Mouse (Mus musculus) liver, embryonic 13.5 days (tissue): ENCODE measurements around the gene Lrrc4. TPM values are rescaled to one million over a fixed set of nuclear protein-coding genes. Genes with fewer than 3 reads are reported as not detected.

ENCODE experiments used
- ATAC-seq: fragments of 200-750 bp; cut with Nextera tagmentation; 2 replicates; pipeline ENCODE4 v1.8.0; 2017; ENCODE audit warnings: low read depth, mild to moderate bottlenecking, moderate number of reproducible peaks, moderate library complexity
- DNase-seq: peaks from one replicate; pipeline ENCODE4 v3.0.0; 2022
- H3K27ac ChIP-seq: fragments of 300-500 bp; sonication (generic); 2 replicates; pipeline ENCODE4 v1.5.1; 2015; ENCODE audit warnings: moderate library complexity, mild to moderate bottlenecking, inconsistent platforms
- H3K27me3 ChIP-seq: fragments of 300-500 bp; sonication (generic); 2 replicates; pipeline ENCODE4 v1.6.1; 2015; ENCODE audit warnings: mild to moderate bottlenecking, inconsistent platforms
- H3K36me3 ChIP-seq: fragments of 300-500 bp; sonication (generic); 2 replicates; pipeline ENCODE4 v1.6.1; 2015; ENCODE audit warnings: mild to moderate bottlenecking, inconsistent platforms
- H3K4me1 ChIP-seq: fragments of 300-500 bp; sonication (generic); replicated peaks from 2 replicates; pipeline ENCODE4 v1.6.1; 2015; ENCODE audit warnings: inconsistent platforms
- H3K4me2 ChIP-seq: fragments of 300-500 bp; sonication (generic); 2 replicates; pipeline ENCODE4 v1.6.1; 2015; ENCODE audit warnings: inconsistent platforms, mild to moderate bottlenecking, moderate library complexity
- H3K4me3 ChIP-seq: fragments of 300-500 bp; sonication (generic); replicated peaks from 2 replicates; pipeline ENCODE4 v1.5.1; 2015; ENCODE audit warnings: mild to moderate bottlenecking, inconsistent platforms
- H3K9ac ChIP-seq: fragments of 300-500 bp; sonication (generic); 2 replicates; pipeline ENCODE4 v1.6.1; 2015; ENCODE audit warnings: mild to moderate bottlenecking, inconsistent platforms
- H3K9me3 ChIP-seq: fragments of 300-500 bp; sonication (generic); replicated peaks from 2 replicates; pipeline ENCODE4 v1.6.1; 2016; ENCODE audit warnings: inconsistent platforms
- WGBS: fragments of 180-500 bp; shearing (Covaris S2); methylation state at CpG from one replicate; pipeline ENCODE4 v1.1.7; 2015; ENCODE audit not compliant: insufficient replicate concordance; 5-methylcytosine and 5-hydroxymethylcytosine counted together
- polyA plus RNA-seq: library from polyadenylated mRNA; unstranded; fragments of >200 nt; fragmentation: Nextera tagmentation; extraction: Ambion mirVana; gene quantifications from 2 replicates; pipeline ENCODE4 v1.2.1, GENCODE M21; 2015

The Lrrc4 gene
- polyA plus RNA-seq, 1 experiment from 2014 or later: 0.08 TPM

DNA sequence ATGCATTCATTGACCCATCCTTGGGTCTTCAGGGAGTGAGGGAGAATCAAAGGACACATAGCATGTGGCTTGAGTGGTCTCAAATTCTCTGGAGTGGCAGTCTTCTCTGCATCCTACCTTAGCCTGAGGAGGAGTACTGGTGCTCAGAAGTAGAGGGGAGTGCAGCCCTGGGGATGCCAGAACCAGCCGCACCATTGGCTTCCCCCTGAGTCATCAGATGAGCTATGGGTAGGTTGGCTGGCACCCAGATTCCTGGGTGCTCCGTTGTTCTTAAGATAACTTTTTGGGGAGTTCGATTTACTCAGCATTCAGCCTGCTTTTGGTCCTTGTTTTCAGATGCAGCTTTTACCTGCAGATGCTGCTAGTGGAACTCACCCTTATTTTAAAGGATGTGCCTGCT is 10.0 kb upstream of the Lrrc4 start:
- no peak for DNase-seq

DNA sequence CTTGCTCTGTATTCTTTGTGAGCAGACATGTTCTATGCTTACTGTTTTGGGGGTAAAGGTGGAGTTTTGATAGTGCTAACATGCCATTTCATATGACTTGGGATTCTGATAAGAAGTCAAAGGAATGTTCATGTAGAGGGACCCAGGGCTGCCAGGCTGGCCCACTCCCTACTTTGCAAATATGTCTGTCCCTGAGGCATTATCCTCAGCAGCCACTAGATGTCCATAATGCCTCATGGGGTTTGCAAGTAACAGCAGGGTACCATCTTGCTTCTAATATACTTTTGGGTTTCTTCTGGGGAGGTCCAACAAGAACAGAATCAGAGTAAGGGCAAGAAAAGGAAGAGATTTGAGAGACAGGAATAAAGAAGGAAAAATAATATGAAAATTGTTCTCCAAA is 5.1 kb upstream of the Lrrc4 start:
- Histone ChIP-seq H3K4me2 (no peak overlapping the region), H3K9me3 (no peaks in the 10 kb centered on the region), H3K9ac (no peak overlapping the region), H3K27me3 (peaks cover 34% of the 10 kb centered on the region), H3K4me3 (no peak overlapping the region), H3K4me1 (peaks cover 25% of the 10 kb centered on the region), H3K36me3 (no peaks in the 10 kb centered on the region), H3K27ac (no peak overlapping the region)
- ATAC-seq (no peak), DNase-seq (no peak)

More for the DNA sequence above, 10.0 kb upstream of the Lrrc4 start:
- H3K4me1 ChIP-seq: no peaks in the 10 kb centered on the region
- 69% methylated on average over 3 of the region's 3 CpGs for WGBS
- no peaks in the 10 kb centered on the region for H3K27me3 ChIP-seq
- H3K9me3 ChIP-seq: no peaks in the 10 kb centered on the region
- no peak overlapping the region for H3K27ac ChIP-seq
- H3K4me3 ChIP-seq: no peak overlapping the region
- H3K9ac ChIP-seq: no peak overlapping the region
- no peak overlapping the region for H3K4me2 ChIP-seq
- no peaks in the 10 kb centered on the region for H3K36me3 ChIP-seq
- no peak for ATAC-seq

DNA sequence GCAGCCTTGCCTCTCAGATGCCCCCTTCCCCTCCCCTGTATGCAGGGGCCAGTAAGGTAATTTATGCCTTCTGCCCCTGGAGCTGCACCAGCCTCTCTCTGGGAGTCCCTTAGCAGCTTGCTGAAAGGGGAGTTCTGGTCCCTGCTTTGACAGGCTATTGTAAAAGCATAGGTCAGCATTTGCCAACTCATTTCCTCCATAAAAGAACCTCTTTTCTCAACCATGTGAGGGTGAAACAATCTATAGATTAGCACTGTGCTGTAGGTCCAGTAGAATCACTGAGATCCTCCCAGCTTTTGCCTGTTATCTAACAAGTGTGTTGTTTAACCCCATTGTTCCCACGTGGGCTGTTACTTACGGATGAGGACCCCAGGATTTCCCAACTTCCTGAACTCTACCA is 2.5 kb upstream of the Lrrc4 start:
- H3K4me2 ChIP-seq: no peak overlapping the region
- no peak overlapping the region for H3K9ac ChIP-seq
- WGBS: 27% methylated on average over 2 of the region's 2 CpGs
- peaks cover 5% of the 10 kb centered on the region; the same call in 1 of the 2 replicates for H3K36me3 ChIP-seq
- H3K9me3 ChIP-seq: no peaks in the 10 kb centered on the region
- H3K27ac ChIP-seq: no peak overlapping the region
- H3K4me3 ChIP-seq: no peak overlapping the region
- DNase-seq: no peak
- ATAC-seq: no peak
- H3K27me3 ChIP-seq: peaks cover 54% of the 10 kb centered on the region
- peaks cover 31% of the 10 kb centered on the region for H3K4me1 ChIP-seq

DNA sequence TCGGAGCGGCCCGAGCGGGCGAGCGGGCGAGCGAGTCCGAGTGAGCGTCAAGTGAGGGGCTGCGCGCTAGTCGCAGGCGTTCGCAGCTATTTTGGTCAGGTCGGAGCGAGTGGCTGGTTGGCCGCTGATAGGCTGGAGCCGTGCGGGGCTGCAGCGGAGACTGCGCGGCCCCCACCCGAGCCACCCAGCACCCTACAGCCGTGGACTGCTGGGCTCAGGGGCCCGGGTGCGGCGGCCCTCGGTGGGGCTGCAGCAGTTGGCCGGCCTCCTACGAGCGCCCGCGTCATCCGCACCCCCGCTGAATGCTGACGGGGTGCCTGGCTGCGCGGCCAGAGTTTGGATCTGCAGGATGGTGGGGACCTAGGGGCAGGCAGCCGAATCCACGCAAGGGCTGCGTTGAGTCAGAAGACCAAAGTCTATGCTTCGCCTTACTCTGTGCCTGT is 1.9 kb upstream of the Lrrc4 start:
- peak; percentile 51 for ATAC-seq
- peaks cover 5% of the 10 kb centered on the region; the same call in 1 of the 2 replicates for H3K36me3 ChIP-seq
- no peaks in the 10 kb centered on the region for H3K9me3 ChIP-seq
- peak overlapping the region; percentile 88 for H3K4me2 ChIP-seq
- 5% methylated on average over 43 of the region's 43 CpGs for WGBS
- no peak overlapping the region for H3K27ac ChIP-seq
- H3K9ac ChIP-seq: 0 out of 2 replicates have a peak overlapping the region, but pooled peaks have one; percentile 13
- H3K4me3 ChIP-seq: peak overlapping the region; percentile 62
- peaks cover 31% of the 10 kb centered on the region for H3K4me1 ChIP-seq
- no peak for DNase-seq
- peaks cover 54% of the 10 kb centered on the region for H3K27me3 ChIP-seq

DNA sequence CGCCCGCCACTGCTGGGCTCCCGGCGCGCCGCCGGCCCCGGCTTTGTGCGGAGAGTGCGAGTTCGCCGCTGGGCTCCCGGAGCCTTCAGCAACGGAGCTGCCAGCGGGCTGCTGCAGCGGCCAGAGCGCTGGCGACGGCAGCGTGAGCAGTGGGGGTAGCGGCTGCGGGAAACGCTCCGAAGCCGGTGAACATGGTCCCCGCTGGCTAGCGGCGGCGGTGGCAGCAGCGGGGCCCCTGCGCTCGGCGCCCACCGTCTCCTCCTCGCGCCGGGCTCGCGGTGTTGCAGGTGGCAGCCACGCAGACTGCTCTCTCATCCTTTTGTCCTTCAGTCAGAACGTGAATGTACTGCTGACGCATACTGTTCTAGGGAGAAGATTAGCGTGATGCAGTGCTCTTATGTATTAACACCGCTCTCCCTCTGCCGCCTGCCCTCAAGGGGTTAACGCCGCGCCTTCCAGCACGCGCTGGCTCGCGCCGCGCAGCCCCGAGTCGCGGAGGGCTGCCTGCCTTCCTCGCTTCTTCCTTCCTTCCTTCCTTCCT is 1.3 kb upstream of the Lrrc4 start:
- no peak overlapping the region for H3K27ac ChIP-seq
- ATAC-seq: peak; percentile 32; the same call in 1 of the 2 replicates

DNA sequence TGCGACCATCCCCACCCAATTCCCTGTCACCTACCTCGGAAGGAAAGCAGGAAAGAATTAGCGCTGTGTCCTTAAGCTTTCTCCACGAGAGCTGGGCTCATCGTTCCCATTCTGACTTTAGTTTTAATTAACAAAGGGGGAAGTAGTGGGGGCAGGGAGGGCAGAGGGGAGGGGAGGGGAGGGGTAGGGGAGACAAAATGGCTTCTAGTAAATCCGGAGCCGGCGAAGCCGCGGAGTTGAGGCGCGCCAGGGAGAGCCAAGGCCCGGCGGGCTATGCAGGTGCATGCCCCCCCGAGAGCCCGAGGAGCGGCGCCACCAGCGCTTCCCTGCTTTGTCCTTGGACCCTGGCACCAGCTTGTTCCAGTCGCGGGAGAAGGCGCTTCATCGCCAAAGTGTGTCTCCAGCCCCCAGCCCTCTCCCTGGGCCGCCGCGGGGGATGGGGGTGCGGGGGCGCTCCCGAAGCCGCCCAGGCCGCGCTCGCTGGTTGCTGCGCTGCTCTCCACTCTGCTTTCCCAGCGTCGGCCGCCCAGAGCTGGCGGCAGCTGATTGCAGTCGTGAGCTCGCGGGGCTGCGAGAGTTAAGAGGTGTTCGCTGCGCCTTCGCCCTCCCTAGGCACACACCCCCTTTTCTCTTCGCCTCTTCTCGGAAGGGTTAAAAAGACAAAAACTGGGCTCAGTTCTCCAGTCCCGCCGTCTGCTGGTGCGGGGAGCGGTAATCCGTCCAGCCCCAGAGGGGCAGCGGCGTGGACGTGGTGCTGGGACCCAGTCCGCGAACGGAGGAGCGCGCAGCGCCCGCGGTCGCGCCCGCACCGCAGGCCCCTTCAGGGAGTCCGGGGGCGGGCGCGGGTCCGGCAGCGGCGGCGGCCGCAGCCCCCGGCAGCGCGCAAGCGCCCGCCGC is 555 bp upstream of the Lrrc4 start:
- peaks cover 5% of the 10 kb centered on the region; the same call in 1 of the 2 replicates for H3K36me3 ChIP-seq
- H3K27me3 ChIP-seq: peaks cover 54% of the 10 kb centered on the region
- peak; percentile 35; the same call in 1 of the 2 replicates for ATAC-seq
- peak overlapping the region; percentile 88 for H3K4me2 ChIP-seq
- peak overlapping the region; percentile 62 for H3K4me3 ChIP-seq
- H3K9ac ChIP-seq: peak overlapping the region; percentile 49
- no peaks in the 10 kb centered on the region for H3K9me3 ChIP-seq
- under 1% methylated on average over 79 of the region's 82 CpGs for WGBS
- peaks cover 31% of the 10 kb centered on the region for H3K4me1 ChIP-seq
- no peak overlapping the region for H3K27ac ChIP-seq
- DNase-seq: no peak

More for the DNA sequence above, 1.3 kb upstream of the Lrrc4 start:
- DNase-seq: no peak
- H3K9ac ChIP-seq: peak overlapping the region; percentile 49
- peaks cover 5% of the 10 kb centered on the region; the same call in 1 of the 2 replicates for H3K36me3 ChIP-seq
- H3K9me3 ChIP-seq: no peaks in the 10 kb centered on the region
- peak overlapping the region; percentile 62 for H3K4me3 ChIP-seq
- peak overlapping the region; percentile 88 for H3K4me2 ChIP-seq
- WGBS: under 1% methylated on average over 58 of the region's 58 CpGs
- peaks cover 54% of the 10 kb centered on the region for H3K27me3 ChIP-seq
- H3K4me1 ChIP-seq: peaks cover 31% of the 10 kb centered on the region

DNA sequence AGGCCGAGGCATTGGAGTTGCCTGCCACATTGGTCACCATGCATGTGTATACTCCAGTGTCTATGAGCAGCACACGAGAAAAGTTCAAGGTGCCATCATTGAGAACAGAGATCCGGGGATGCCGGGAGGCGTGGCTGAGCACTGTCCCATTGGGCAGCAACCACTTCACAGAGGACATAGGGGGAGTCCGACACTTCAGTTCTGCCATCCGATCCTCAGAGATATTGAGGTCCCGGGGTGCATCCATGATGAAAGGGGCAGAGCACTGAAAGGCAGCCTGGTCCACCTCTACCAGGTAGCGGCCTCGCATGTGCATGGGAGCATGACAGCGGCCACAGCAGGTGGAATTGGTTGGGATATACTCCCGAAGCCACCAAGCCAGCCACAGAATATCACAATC is 1.2 kb downstream of the Lrrc4 start:
- no peak overlapping the region for H3K4me3 ChIP-seq
- peaks cover 5% of the 10 kb centered on the region; the same call in 1 of the 2 replicates for H3K36me3 ChIP-seq
- no peaks in the 10 kb centered on the region for H3K9me3 ChIP-seq
- WGBS: 84% methylated on average over 12 of the region's 12 CpGs
- DNase-seq (no peak), ATAC-seq (no peak)
- no peak overlapping the region for H3K27ac ChIP-seq
- no peak overlapping the region for H3K9ac ChIP-seq
- H3K4me1 ChIP-seq: peaks cover 31% of the 10 kb centered on the region
- peaks cover 54% of the 10 kb centered on the region for H3K27me3 ChIP-seq
- H3K4me2 ChIP-seq: no peak overlapping the region

DNA sequence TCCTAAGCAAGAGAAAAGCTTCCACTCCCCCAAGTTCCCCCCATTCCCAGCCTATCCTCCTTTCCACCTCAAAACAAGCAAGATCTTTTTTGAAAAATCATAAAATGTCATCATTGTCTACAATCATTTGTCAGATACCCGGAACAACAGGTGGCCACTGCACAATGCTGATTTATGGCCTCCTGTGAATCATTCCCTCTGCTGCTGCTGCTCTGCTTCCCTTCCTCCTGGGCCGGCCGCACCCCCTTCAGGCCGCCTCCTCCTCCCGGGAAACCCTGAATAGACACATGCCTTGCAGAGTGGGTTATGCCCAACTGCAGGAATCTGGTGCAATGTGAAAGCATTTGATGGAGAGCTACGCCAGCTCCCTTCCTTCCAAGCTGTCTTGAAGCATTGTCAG is 3.0 kb downstream of the Lrrc4 start:
- Histone ChIP-seq H3K4me1 (peaks cover 25% of the 10 kb centered on the region), H3K27me3 (peaks cover 40% of the 10 kb centered on the region), H3K9me3 (no peaks in the 10 kb centered on the region), H3K4me3 (no peak overlapping the region), H3K36me3 (peaks cover 5% of the 10 kb centered on the region; the same call in 1 of the 2 replicates), H3K9ac (no peak overlapping the region), H3K4me2 (no peak overlapping the region), H3K27ac (no peak overlapping the region)
- DNase-seq (no peak), ATAC-seq (no peak)
- 67% methylated on average over 6 of the region's 6 CpGs for WGBS

DNA sequence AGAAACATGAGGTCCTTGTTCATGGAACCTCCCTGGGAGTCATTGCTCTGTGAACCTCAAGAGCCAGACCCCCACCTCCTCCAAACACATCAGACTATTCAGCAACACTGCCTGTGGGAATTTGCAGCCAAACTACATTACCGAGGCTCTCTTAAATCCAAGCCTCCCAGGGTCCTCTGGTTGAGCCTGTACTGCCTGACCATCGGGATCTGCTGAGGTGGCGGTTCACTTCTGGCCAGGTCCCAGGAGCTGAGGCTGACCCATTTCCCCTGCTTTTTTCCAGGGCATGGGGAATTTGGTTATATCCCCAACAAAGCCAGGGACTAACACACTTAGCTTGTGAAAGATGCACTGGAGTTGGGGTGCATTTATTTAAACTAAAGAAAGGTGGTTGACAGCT is 4.0 kb downstream of the Lrrc4 start:
- peaks cover 30% of the 10 kb centered on the region for H3K27me3 ChIP-seq
- H3K27ac ChIP-seq: no peak overlapping the region
- WGBS: 60% methylated on average over 3 of the region's 3 CpGs
- no peak overlapping the region for H3K9ac ChIP-seq
- H3K4me3 ChIP-seq: no peak overlapping the region
- DNase-seq (no peak), ATAC-seq (no peak)
- H3K36me3 ChIP-seq: peaks cover 5% of the 10 kb centered on the region; the same call in 1 of the 2 replicates
- no peaks in the 10 kb centered on the region for H3K9me3 ChIP-seq
- peaks cover 15% of the 10 kb centered on the region for H3K4me1 ChIP-seq
- no peak overlapping the region for H3K4me2 ChIP-seq

DNA sequence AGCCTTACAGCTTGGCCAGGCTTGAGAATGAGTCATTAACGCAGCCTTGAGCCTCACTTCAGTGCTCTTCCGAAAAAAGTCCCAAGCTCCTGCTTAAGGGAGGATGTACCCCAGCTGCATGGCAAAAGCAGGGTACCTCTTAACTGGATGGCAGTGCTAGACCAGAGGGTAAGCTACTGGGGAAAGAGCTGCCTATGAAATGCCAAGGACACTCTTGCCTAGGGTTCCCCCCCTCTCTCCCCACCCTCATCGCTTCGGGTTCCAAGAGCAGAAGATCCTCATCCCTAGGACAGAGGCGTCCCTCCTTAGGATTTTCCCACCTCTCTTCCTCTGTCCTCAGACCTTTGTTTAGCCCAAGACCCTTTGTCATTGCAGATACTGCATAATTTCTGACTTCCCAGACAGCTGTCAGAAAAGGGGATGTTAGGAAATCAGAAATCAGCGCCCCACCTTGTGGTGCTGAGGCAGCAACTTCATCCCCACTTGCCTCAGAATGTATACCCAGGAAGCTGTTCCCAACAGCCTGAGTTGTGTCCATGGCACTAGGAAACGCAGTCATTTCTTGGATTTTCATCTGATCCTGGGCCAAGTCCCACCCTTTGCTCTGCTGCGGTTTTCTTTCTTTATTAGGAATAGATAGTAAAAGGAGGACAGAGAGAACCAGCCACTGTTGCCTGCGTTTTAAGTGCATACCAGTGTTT is 4.7 kb downstream of the Lrrc4 start:
- DNase-seq: no peak
- peaks cover 22% of the 10 kb centered on the region for H3K27me3 ChIP-seq
- 73% methylated on average over 9 of the region's 9 CpGs for WGBS

DNA sequence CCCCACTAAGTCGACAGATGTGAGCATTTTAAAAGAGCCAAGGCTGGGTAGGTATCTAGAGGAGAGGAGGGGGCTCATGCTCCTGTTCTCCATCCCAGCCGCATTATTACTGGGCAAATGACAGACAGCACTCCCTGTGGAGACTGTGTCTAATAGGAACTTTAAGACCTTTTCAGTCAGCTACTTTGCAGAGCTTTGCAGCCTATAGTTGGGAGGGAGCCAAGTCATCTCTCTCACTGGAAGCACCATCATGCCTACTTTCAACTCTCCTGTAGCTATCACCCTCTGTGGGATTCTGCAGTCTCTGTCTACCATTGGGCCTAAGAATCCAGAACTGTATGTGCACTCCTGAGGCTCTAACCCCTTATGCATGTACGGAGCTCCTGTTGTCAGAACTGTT is 5.7 kb downstream of the Lrrc4 start:
- 84% methylated on average over 3 of the region's 3 CpGs for WGBS
- no peak overlapping the region for H3K27ac ChIP-seq
- H3K27me3 ChIP-seq: peaks cover 13% of the 10 kb centered on the region
- H3K9me3 ChIP-seq: no peaks in the 10 kb centered on the region
- DNase-seq (no peak), ATAC-seq (no peak)
- H3K36me3 ChIP-seq: peaks cover 12% of the 10 kb centered on the region
- H3K9ac ChIP-seq: no peak overlapping the region
- H3K4me3 ChIP-seq: no peak overlapping the region
- H3K4me1 ChIP-seq: no peaks in the 10 kb centered on the region
- no peak overlapping the region for H3K4me2 ChIP-seq

More for the DNA sequence above, 4.7 kb downstream of the Lrrc4 start:
- peaks cover 8% of the 10 kb centered on the region for H3K4me1 ChIP-seq
- no peak for ATAC-seq
- H3K9ac ChIP-seq: no peak overlapping the region
- no peak overlapping the region for H3K4me2 ChIP-seq
- H3K9me3 ChIP-seq: no peaks in the 10 kb centered on the region
- no peak overlapping the region for H3K4me3 ChIP-seq
- peaks cover 5% of the 10 kb centered on the region; the same call in 1 of the 2 replicates for H3K36me3 ChIP-seq
- H3K27ac ChIP-seq: no peak overlapping the region
